Mouse (Mus musculus) adrenal gland, adult 2 months (tissue): ENCODE data around the gene Gnb1. TPM values are rescaled to one million over a fixed set of nuclear protein-coding genes. Genes with fewer than 3 reads are reported as not detected.
"Not testable (repeated sequence)": the region's sequence is repeated elsewhere in the genome, so short reads cannot be mapped to it uniquely, and the experiment has no call there.

Experiments used
- DNase-seq: peaks from one replicate; pipeline ENCODE4 v3.0.0; 2021
- long read RNA-seq: library from polyadenylated mRNA; stranded (forward); transcript quantifications from one replicate; pipeline ENCODE4 v2.0.0, GENCODE M21; 2021
- polyA plus RNA-seq: library from polyadenylated mRNA; depleted of rRNA; stranded (reverse); fragments of >200 nt; gene quantifications from 2 replicates; pipeline ENCODE4 v1.2.3, GENCODE M21; 2012; rRNA removed
- total RNA-seq, 2 experiments: library from RNA; stranded (reverse); gene quantifications; 2 replicates each; pipeline ENCODE4 v1.2.3; 2021

Gnb1 gene
- 100 to 1,000 TPM; 445 to 452 TPM for total RNA-seq
- polyA plus RNA-seq = 353 and 354 TPM in 2 replicates
- long read RNA-seq, transcript Gnb1-201 (12 exons, 3,131 nt) = minor isoform, 55 of 177 reads
- long read RNA-seq, transcript Gnb1-203 (12 exons, 3,143 nt) = minor isoform, 21 of 177 reads
- long read RNA-seq, transcript Gnb1-202 (11 exons, 3,088 nt) = major isoform, 62 of 177 reads
- long read RNA-seq, partial matches to known transcripts = 9 of 177 reads
- long read RNA-seq, other reads (novel, unspliced or antisense) = 27 of 177 reads

DNA sequence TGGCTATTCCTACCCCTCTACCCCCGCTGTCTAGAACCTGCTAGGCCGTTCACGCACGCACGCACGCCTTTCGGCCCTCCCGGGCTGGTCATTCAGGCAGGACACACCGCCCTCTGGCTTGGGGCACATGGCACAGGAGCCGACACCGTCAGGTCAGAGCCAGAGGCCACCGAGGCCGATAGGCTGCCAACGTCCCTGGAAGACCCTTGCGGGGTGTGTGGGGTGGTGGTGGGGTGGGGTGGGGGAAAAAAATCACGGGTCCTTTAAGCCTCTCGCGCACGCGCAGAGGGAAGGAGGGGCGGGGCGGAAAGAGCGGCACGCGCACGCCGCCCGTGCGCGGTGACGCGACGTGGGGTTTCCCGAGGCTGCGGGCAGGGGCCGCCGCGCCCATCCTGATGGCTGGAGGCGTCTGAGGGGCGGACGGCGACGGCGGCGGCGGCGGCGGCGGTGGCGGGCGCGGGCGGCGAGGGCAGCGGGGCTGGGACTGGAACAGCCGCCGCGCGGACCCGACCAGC is at the start of gene Gnb1:
Gene Gnb1, plus strand, starts transcription at position 372 of the 515 bp plus-strand sequence.
- peak; percentile 94 for DNase-seq

DNA sequence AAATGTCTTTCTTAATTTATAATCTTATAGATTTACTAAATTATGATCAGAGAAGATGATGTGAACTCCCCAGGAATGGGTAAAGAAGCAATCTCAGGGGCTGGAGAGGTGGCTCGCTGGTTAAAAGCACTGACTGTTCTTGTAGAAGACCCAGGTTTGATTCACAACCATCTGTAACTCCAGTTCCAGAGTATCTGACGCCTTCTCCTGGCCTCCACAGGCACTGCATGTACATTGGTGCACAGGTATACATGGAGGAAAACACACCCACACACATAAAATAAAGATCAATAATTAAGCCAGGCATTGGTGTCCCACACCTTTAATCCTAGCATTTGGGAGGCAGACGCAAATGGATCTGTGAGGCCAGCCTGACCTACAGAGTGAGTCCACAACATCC is 48.4 kb upstream of the Gnb1 start:
- DNase-seq = no peak

GRCm38 (mm10) chr4:155451597-155451996 is 39.6 kb upstream of the Gnb1 start:
- no peak for DNase-seq

DNA sequence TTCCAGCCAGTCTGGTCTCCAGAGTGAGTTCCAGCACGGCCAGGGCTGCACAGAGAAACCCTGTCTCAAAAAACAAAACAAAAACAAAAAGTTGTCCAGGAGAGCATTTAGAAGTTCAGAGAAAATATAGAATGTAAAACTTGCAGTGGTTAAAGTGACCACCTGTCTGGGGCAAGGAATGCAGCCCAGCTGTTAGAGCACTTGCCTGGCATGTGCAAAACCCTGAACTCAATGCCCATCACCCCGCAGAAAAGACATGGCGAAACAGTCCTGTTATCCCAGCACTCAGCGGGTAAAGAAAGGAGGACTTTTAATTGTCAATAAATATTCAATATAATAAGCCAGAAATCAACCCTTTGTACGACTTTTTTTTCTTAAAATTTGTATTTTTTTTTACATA is 32.6 kb upstream of the Gnb1 start:
- no peak for DNase-seq

- no peak for DNase-seq
These were observed 28.1 kb upstream of the Gnb1 start for GRCm38 (mm10) chr4:155463050-155463449.

GRCm38 (mm10) chr4:155463611-155464010 is 27.6 kb upstream of the Gnb1 start:
- no peak for DNase-seq

- DNase-seq = no peak
These were observed 27.1 kb upstream of the Gnb1 start for GRCm38 (mm10) chr4:155464061-155464460.

GRCm38 (mm10) chr4:155465607-155466006 is 25.6 kb upstream of the Gnb1 start:
- no peak for DNase-seq

GRCm38 (mm10) chr4:155466080-155466479 is 25.1 kb upstream of the Gnb1 start:
- DNase-seq = no peak

DNA sequence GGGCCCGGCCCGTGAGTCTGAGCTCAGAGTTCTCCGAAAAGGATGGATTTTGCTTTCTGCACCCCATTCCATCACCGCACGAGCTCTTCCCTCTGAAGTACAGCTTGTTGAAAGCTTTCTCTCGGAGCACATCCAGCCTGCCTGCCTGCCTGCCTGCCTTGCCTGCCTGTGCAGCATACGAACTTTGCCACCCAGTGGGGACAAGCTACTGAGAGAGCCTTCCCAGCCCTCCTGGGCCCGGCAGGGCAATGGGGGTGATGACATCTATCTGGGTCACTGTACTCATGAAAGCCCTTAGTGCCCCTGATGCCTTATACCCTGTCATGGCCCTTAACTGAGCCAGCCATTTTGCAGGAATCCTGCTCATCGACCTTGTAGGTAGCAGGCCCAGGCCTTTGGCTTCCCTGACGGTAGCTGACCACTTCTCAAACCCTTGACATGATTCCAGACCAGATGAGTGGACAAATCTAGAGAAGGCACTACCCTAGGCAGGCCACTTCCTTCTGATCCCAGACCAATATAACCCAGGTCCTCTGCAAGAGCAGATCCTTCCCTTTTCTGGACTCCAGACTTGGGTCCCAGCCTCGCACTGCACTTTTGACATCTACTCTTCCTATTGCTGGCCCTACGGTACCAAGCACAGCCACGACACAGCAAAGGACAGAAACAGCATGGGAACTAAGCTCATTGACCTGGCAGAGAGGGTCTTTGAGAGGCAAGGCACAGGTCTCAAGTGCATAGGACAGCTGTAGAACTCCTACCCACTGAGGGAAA is 23.7 kb upstream of the Gnb1 start:
- DNase-seq = no peak

DNA sequence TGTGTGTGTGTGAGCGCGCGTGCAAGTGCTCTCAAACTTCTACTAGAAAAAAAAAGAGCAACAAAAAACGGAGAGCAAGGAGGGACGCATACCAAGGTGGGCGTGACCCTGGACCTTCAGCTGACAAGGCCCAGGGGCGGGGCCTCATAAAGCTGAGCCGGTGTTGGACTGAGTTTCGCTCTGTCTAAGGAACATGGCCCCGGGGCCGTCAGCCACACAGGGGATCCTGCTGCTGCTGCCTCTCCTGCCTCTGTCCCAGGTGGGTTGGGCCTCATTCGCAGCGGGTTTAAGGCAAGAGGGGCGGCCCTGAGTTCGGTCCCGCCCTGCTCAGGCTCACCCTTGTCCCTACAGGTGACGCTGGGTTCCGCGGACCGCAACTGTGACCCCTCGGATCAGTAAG is 22.2 kb upstream of the Gnb1 start, which contains the start of gene Tmem52:
Gene Tmem52, plus strand, starts transcription at position 163 of the 400 bp plus-strand sequence.
- peak; percentile 63 for DNase-seq

DNA sequence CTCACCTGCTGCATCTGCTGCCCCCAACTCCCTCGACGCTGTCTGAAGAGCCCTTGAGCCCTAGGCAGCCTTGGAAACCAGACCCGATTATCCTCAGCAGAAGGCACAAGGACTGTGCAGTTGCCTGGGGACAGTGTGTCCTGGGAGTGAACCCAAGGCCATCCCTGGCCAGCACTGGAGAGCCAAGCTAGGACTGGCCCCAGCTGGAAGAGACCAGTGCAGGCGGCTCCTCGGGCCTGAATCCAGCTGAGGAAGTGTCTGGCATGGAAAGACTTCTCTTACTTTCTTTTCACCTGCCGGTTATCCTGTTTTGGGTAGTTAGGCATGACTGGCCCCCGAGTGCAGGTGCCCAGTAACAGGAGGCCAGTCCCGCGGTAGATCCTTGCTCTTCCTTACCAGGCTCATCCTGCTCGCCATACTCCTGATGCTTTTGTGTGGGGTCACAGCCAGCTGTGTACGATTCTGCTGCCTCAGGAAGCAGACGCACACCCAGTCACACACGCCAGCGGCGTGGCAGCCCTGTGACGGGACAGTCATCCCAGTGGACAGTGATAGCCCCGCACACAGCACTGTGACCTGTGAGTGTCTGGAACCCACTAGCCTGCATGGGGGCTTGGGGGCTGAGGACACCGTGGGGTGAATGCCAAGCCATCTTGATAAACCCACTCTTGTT is 21.4 kb upstream of the Gnb1 start:
- DNase-seq = peak; percentile 71

DNA sequence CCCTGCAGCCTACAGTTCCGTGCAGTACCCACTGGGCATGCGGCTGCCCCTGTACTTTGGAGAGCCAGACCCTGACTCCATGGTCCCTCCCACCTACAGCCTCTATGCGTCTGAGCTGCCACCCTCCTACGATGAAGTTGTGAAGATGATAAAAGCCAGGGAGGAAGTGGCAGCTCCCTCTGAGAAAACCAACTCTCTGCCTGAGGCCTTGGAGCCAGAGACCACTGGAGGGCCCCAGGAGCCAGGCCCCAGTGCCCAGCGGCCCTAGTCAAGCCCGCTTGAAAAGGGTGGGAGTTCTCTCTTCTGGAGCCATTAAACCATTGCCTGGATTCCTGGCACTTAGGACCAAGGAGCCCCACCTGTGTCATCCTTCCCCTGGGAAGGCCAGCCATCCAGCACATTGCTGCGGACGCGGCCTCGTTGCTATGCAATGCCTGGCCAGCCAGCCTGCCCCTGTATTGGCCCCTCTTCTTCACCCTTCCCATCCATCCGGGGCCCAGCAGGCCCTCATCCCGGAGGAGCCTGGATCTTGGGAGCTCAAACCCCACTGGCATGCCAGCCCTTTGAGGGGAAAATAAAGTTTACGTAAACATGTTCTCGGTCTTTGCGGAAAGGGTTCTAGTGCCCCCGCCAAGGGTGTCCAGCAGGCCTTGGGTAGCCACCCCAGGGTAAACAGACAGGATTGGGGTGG is 20.8 kb upstream of the Gnb1 start:
- no peak for DNase-seq

GRCm38 (mm10) chr4:155470997-155471396 is 20.2 kb upstream of the Gnb1 start:
- DNase-seq = no peak

DNA sequence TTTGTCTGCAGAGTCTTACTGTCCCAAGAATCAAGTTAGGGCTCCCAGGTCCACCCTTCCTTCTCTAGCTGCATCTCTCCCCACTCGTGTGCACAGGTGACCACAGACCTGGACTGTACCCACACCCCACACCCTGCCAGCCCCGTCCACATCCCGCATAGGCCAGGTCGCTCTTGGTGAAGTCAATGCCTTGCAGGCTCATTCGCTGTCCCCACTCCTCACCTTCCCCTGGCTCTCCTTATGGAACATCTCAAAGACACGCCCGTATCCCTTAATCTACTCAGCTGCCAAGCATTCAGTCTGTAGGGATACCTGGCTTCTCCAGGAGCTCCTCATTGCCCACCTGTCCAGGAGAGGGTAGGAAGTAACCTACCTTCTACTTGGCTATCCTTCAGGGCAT is 19.8 kb upstream of the Gnb1 start:
- no peak for DNase-seq

DNA sequence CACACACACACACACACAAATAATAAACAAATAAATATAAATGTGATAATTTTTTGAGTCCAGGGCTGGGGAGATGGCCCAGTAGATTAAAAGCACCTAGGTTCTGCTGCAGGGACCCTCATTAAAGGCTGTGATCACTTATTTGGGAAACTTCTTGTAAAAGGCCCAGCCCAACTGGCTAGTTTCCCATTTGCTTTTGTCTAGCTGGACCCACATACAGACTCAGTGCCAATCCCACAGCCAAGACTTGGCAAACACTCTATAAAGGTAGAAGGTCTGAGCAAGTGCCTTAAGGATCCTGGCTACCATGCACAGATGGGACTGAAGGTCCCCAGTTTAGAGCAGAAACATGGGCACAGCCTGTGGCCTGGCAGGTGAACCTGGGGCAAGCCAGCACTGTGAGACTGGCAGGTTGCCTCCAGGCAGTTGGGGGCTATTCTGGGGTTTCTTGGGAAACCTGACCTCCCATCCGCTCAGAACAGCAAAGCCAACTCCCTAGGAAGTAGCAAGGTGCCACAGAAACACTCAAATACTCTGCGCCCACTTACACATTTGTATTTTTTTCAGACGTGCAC is 18.4 kb upstream of the Gnb1 start:
- DNase-seq = no peak

GRCm38 (mm10) chr4:155473319-155473718 is 17.8 kb upstream of the Gnb1 start:
- peak; percentile 87 for DNase-seq

DNA sequence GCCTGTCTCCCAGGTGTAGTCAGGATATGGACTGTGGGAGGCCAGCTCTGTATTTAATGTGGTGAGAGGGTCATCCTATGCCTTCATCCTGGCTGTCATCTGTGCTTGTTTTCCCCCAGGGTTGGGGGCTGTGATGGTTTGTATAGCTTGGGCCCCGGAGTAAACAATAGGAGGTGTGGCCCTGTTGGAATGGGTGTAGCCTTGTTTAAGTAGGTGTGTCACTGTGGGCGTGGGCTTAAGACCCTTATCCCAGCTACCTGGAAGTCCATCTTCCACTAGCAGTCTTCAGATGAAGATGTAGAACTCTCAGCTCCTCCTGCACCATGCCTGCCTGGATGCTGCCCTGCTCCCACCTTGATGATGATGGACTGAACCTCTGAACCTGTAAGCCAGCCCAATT is 17.4 kb upstream of the Gnb1 start:
- not testable (repeated sequence) for DNase-seq

- peak; percentile 82 for DNase-seq
These were observed 9.6 kb upstream of the Gnb1 start for GRCm38 (mm10) chr4:155481381-155482124.

GRCm38 (mm10) chr4:155482125-155482480 is 9.1 kb upstream of the Gnb1 start:
- DNase-seq = no peak
